Mouse (Mus musculus) adrenal gland, postnatal 25 days (tissue): ENCODE measurements around the gene Rac1. TPM values are rescaled to one million over a fixed set of nuclear protein-coding genes. Genes with fewer than 3 reads are reported as not detected.

Experiments used
- total RNA-seq: library from RNA; stranded (reverse); gene quantifications from 2 replicates; pipeline ENCODE4 v1.2.3, GENCODE M21; 2021

Gene Rac1
- total RNA-seq, 1 experiment from 2014 or later, result 372 TPM

Other genes starting within 250 kb of the Rac1 start
- 0.24 and 0.29 TPM in 2 replicates for gene Zfp853, start 234.4 kb downstream of the Rac1 start, total RNA-seq
- gene E130309D02Rik, start 212.7 kb downstream of the Rac1 start, total RNA-seq, result 36.5 and 39.8 TPM in 2 replicates
- gene Zdhhc4, start 198.8 kb downstream of the Rac1 start, total RNA-seq, result 58.7 and 66.5 TPM in 2 replicates
- gene Grid2ip, start 170.7 kb downstream of the Rac1 start, total RNA-seq, result 0.73 and 0.95 TPM in 2 replicates
- gene Kdelr2, start 124.2 kb downstream of the Rac1 start, total RNA-seq, result 91.4 and 91.9 TPM in 2 replicates
- 18.7 and 21.9 TPM in 2 replicates for gene Daglb, start 63.5 kb downstream of the Rac1 start, total RNA-seq
- gene Cyth3, start 94.4 kb upstream of the Rac1 start, total RNA-seq, result 156 and 193 TPM in 2 replicates
- gene Usp42, start 204.2 kb upstream of the Rac1 start, total RNA-seq, result 14.7 and 17.9 TPM in 2 replicates